Mouse (Mus musculus) heart, adult 9 months (tissue): ENCODE data around the gene Thy1.

ENCODE experiments used
- DNase-seq, 2 experiments: peaks; one replicate each; pipeline ENCODE4 v3.0.0; 2022; ENCODE audit warnings: low spot score in 2 of 2

Gene Thy1

GRCm38 (mm10) chr9:44067241-44067959 is 24.2 kb downstream of the Thy1 start:
- peak in 1 of 2 experiments; percentile 40 for DNase-seq

- peak in 1 of 2 experiments; percentile 17 for DNase-seq
Observed at GRCm38 (mm10) chr9:44067960-44068330, 24.8 kb downstream of the Thy1 start.

- DNase-seq, result peak in 1 of 2 experiments; percentile 25
Observed at GRCm38 (mm10) chr9:44069252-44069651, 26.1 kb downstream of the Thy1 start.

DNA sequence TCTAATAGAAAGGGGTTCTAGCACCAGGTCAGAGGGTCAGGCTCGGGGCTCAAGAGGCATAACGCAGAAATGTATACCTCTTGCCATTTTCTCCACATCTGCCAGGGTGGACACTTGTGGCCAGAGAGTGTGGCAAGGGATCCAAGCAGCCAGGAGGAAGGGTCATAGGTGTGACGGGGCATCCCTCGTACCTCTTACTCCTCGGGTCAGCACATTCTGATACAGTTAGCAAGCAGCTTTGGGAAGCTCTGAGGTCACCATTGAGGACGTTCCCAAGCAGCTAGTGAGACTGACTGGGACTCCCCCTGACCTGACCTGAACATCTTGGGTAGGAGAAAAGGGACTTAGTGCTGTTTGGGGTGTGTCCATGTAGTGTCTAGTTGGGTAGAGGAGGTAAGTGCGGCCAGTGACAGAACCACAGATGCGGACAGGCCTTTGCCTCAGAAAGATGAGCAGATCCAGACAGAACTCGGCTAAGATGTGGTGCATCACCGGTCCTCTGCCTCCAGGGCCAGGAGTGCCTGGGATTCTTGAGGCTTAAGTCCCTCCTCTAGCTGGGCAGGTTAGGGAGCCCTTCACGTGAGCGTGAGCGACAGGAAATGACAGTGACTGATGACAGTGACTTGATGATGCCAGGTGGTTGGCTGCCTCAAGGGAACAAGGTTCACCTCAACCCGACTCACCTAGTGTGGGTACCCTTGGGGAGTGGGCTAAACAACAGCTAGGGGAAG is 27.1 kb downstream of the Thy1 start:
- DNase-seq, result peak in 1 of 2 experiments; percentile 14

DNA sequence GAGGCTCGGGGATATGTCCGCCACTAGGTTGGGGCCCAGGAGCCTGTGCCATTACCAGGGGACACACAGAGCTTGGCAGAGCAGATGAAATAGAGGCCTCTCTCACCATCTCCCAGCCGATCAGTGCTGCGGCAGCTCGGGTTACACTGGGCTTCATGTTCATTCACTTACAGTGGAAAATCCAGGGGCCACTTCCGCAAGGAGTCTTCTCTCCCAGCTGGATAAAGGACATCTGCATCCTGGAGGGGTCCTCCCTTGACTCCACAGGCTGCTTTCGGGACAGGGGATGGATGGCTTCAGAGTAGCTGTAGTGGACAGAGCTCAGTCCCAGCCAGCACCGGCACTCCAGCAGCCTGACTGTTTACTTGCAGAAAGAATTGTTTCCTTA is 27.7 kb downstream of the Thy1 start:
- DNase-seq, result no peak

- peak; percentile 52 to 61 for DNase-seq
Observed at GRCm38 (mm10) chr9:44071914-44072598, 28.9 kb downstream of the Thy1 start.

- peak; percentile 71 to 80 for DNase-seq
Observed at GRCm38 (mm10) chr9:44072599-44072915, 29.4 kb downstream of the Thy1 start.

- DNase-seq, result no peak
Observed at GRCm38 (mm10) chr9:44073115-44073514, 29.9 kb downstream of the Thy1 start.

GRCm38 (mm10) chr9:44074395-44075275 is 31.5 kb downstream of the Thy1 start:
- DNase-seq, result no peak

- no peak for DNase-seq
Observed at GRCm38 (mm10) chr9:44075276-44075995, 32.3 kb downstream of the Thy1 start.

- no peak for DNase-seq
Observed at GRCm38 (mm10) chr9:44075996-44076763, 33.0 kb downstream of the Thy1 start.

DNA sequence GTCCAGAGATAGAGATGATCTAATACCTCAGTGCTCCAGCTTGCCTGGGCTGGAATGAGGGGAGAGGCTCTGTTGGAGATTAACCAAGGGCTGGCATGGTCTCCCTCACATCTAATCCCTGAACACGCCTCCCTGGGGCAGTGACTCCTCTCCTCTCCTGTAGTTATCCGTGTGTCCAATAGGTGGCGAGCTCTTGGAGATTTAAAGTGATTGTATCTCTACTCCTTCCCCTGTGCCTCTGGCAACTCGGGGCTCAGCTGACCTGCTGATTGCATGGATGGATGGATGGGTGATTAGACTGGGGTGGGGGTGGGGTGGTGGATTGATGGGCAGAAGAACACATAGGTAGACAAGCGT is 33.6 kb downstream of the Thy1 start:
- DNase-seq, result peak in 1 of 2 experiments; percentile 78

GRCm38 (mm10) chr9:44077266-44077910 is 34.2 kb downstream of the Thy1 start:
- no peak for DNase-seq

DNA sequence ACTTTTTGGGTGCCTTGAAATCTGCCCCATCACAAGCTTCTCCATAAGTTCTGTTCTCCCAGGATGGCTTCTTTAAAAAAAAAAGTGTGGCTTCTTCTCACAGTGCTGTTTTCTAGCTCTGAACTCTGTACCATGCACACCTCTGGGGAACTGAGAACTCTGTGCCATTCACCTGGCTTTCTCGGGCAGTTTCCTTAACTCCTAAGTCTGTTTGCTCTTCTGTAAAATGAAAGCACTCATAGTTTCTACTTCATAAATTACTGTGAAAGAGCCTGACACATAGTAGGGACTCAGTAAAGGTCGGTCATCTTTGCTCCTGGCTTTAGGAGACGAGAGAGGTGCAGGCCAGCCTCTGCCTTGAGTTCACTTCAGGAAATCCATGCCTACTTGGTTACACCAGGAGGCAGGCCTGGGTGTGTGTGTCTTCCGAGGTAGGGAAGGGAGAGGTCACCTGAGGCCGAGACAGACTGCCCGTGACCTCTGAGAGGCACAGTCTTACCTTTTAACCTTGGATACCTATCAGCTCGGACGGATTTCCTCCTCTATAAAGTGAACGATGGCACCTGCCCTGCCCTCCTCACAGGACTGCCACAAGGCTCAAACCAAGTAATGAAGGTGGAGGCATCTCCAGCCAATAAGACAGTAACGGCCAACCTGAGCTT is 35.1 kb downstream of the Thy1 start:
- no peak for DNase-seq

DNA sequence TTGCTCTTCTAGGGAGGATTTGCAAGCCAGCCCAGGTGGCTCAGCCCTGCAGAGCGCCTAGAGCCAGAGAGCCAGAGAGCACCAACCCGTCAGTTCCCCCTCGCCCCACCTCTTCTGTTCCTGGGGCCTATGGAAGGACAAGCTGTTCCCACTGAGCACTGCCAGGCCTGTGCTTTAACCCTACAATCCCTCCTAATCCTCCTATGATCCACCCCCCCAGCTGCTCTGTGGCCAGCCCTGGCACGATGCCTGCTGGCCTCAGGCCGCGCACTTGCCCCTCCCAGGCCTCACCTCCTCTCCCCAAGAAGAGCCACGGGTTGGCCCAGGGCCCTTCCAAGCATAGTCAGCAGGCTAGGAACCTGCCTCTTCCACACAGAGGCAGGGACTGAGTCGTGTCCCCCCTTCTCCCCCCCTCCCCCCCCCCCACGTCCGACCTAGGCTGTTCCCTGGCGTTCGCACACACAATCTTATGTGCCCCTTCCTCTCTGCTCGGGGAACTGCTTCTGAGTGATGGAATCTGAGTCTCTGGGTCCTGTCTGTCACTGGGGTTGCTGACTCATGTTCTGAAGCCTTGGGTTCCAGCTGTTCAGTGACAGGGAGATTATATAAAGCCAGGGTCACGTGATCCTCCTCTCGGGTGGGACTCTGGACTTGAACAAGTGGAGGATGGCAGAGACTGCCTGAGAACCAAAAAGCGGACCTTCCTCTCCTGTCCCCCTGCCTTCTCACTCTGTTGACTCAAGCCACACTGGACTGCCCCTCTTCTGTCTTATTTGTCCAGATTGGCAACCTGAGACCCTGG is 36.0 kb downstream of the Thy1 start:
- DNase-seq, result peak; percentile 90 to 91

DNA sequence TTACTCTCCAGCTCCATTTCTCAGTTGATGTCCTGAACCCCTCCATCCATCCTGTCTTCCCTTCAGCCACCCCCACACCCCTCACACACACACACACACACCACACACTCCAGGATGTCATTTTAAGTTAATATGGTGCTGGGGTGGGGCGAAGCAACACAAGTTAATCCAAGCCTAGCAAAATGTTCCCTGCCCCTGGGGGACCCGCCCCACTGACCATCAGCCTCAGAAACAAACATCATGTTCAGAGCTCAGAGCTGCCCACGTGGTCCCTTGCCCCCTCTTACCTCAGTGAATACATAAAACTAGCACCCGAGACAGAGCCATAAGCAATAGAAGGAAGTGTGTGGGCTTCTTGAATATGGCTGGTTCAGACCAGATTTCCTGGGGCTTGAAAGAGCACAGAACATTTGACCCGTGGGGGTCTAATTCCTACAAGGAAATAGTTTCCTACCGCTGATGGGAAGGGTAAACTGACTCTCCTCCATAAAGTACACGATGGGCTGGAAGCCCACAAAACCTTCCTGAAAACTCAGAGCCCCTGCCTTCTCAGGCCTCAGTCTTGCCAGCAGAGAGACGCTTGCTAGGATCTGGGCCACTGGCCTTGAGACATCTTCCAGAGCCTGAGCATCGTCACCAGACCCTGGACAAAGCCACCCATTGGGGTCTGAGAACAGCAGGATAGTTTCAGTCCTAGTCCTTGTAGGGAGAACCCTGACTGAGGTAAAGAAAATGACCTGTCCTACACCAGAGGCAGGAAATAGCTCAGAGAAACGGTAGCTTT is 37.0 kb downstream of the Thy1 start:
- DNase-seq, result no peak

GRCm38 (mm10) chr9:44080953-44081352 is 37.8 kb downstream of the Thy1 start:
- no peak for DNase-seq

- no peak for DNase-seq
Observed at GRCm38 (mm10) chr9:44081581-44081980, 38.4 kb downstream of the Thy1 start.
